In the genomic region with DNA sequence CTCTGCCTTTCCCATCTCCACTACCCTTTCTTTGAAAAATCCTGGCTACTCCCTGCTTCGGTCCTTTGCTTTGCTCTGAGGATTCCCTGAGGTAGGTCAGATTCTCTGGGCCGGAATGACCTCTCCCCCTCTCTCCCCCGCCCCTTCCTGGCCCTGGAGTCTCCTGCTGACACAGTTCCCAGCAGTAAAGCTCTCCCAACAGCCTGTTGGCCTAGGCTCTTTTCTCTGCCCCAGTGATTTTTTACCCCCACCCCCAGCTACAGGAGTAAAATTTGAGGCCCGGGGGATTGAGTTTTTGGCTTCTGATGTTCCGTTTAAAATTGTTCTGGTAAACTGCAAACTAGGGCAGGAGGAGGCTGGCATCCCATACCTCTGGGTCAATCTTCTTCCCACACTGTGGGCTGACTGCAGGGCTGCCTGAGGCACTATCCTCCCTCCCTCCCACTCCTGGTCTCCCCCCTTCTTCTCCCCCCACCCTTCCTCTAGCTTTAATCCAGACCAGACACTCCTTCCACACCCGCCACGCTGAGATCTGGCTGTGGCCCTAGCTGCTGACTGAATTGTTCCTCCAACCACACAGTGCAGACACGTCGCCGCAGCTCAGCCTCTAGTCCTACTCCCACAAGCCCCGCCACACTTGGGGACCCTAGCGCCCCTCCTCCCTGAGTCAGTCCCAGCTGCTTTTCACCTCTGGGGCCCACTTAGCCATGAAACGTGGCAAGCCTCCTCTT, we compare ENCODE assay signal across 9 mouse cellular contexts. TPM values are rescaled to one million over a fixed set of nuclear protein-coding genes. Genes with fewer than 3 reads are reported as not detected.
DNase-seq lines count a peak whose midpoint lies in the region; ATAC-seq and TF ChIP-seq lines count a peak whose summit lies in the region.
"Had no signal": no experiment of that assay in that cellular context is flagged by ENCODE, and none has a peak within 500 bp of the region (broad histone marks: within the 10 kb centered on the region; RNA-seq: fewer than 3 reads in every experiment).

No protein-coding gene starts in this region.

- DNase-seq in lung, postnatal 10 days, result peak; percentile 62
- DNase-seq in lung, adult 2 months, result no peak
- peak; percentile 92 for DNase-seq in embryonic facial prominence, embryonic 14.5 days (ENCODE audit: low spot score)
- peak; percentile 32 for DNase-seq in hindbrain, postnatal 0 days (ENCODE audit: low spot score)
- no peak for DNase-seq in c-Kit-positive CD71-positive TER-119-positive erythroid progenitor cells, embryonic 14.5 days (ENCODE audit: low spot score)
- DNase-seq in layer of hippocampus, postnatal 36 days, result no peak
- no peak for DNase-seq in frontal cortex, adult 2 months (ENCODE audit: extremely low spot score in 1 of 2, low spot score in 1 of 2)

- H3K4me2 ChIP-seq in embryonic facial prominence, embryonic 14.5 days (ENCODE audit: low read depth, low read length), result peak overlapping the region; percentile 80
- peak overlapping the region; percentile 58 for H3K4me2 ChIP-seq in hindbrain, postnatal 0 days (ENCODE audit: low read depth, low read length)
- H3K4me2 ChIP-seq in midbrain, embryonic 12.5 days (replicated peaks), result peak overlapping the region; percentile 50

- no peak overlapping the region for H3K4me3 ChIP-seq in lung, adult 2 months (replicated peaks; ENCODE audit: extremely low read depth, low read depth, low read length)
- H3K4me3 ChIP-seq in embryonic facial prominence, embryonic 14.5 days (ENCODE audit: low read depth, low read length), result peak overlapping the region; percentile 46
- H3K4me3 ChIP-seq in hindbrain, postnatal 0 days (ENCODE audit: low read length), result peak overlapping the region; percentile 20; the same call in 1 of the 2 replicates
- peak overlapping the region; percentile 25 for H3K4me3 ChIP-seq in midbrain, embryonic 12.5 days

- peaks cover 15% of the 10 kb centered on the region for H3K4me1 ChIP-seq in lung, adult 2 months (ENCODE audit: control insufficient read depth, insufficient read depth, low read length)
- peaks cover 42% of the 10 kb centered on the region for H3K4me1 ChIP-seq in embryonic facial prominence, embryonic 14.5 days (ENCODE audit: control insufficient read depth, insufficient read depth, low read length)
- peaks cover 24% of the 10 kb centered on the region for H3K4me1 ChIP-seq in hindbrain, postnatal 0 days (ENCODE audit: insufficient read depth, low read length)
- peaks cover 42% of the 10 kb centered on the region for H3K4me1 ChIP-seq in midbrain, embryonic 12.5 days

- no peak for TF ChIP-seq CTCF in lung, adult 2 months (IDR thresholded peaks at IDR 0.05; ENCODE audit: insufficient read depth, low read length)
- no peak for TF ChIP-seq CTCF in hindbrain, postnatal 0 days (IDR thresholded peaks at IDR 0.05; ENCODE audit: low read depth)

- H3K9me3 ChIP-seq in embryonic facial prominence, embryonic 14.5 days (ENCODE audit: control insufficient read depth, low read length), result no peaks in the 10 kb centered on the region
- no peaks in the 10 kb centered on the region for H3K9me3 ChIP-seq in hindbrain, postnatal 0 days (ENCODE audit: low read length)
- H3K9me3 ChIP-seq in midbrain, embryonic 12.5 days, result no peaks in the 10 kb centered on the region

- no peaks in the 10 kb centered on the region for H3K27me3 ChIP-seq in embryonic facial prominence, embryonic 14.5 days (replicated peaks; ENCODE audit: control insufficient read depth, insufficient read depth, low read length)
- no peaks in the 10 kb centered on the region for H3K27me3 ChIP-seq in hindbrain, postnatal 0 days (ENCODE audit: insufficient read depth, low read length)
- H3K27me3 ChIP-seq in midbrain, embryonic 12.5 days, result peaks cover 8% of the 10 kb centered on the region; the same call in 1 of the 2 replicates

- 30% methylated on average over 13 of the region's 13 CpGs for WGBS in lung, adult 2 months
- 2% methylated on average over 13 of the region's 13 CpGs for WGBS in embryonic facial prominence, embryonic 14.5 days
- WGBS in hindbrain, postnatal 0 days, result 7% methylated on average over 13 of the region's 13 CpGs
- 4% methylated on average over 13 of the region's 13 CpGs for WGBS in midbrain, embryonic 12.5 days

- peak; percentile 54 for ATAC-seq in embryonic facial prominence, embryonic 14.5 days (ENCODE audit: low read depth)
- no peak for ATAC-seq in hindbrain, postnatal 0 days
- 0 out of 2 replicates have a peak, but pooled peaks have one; percentile 4 for ATAC-seq in midbrain, embryonic 12.5 days (ENCODE audit: low FRiP score, low read depth)

- TF ChIP-seq POLR2A in lung, adult 2 months (IDR thresholded peaks at IDR 0.05; ENCODE audit: borderline replicate concordance, extremely low read depth, low read depth, low read length), result no peak

- H3K36me3 ChIP-seq in embryonic facial prominence, embryonic 14.5 days (ENCODE audit: control insufficient read depth, insufficient read depth, low read length), result peaks cover 32% of the 10 kb centered on the region
- no peaks in the 10 kb centered on the region for H3K36me3 ChIP-seq in hindbrain, postnatal 0 days (ENCODE audit: insufficient read depth, low read length)
- H3K36me3 ChIP-seq in midbrain, embryonic 12.5 days, result no peaks in the 10 kb centered on the region

- peak overlapping the region; percentile 63 for H3K9ac ChIP-seq in embryonic facial prominence, embryonic 14.5 days (ENCODE audit: low read depth, low read length)
- peak overlapping the region; percentile 24; the same call in 1 of the 2 replicates for H3K9ac ChIP-seq in hindbrain, postnatal 0 days (replicated peaks; ENCODE audit: low read length)
- H3K9ac ChIP-seq in midbrain, embryonic 12.5 days (replicated peaks), result peak overlapping the region; percentile 26

- peak overlapping the region; percentile 93 for H3K27ac ChIP-seq in embryonic facial prominence, embryonic 14.5 days (replicated peaks; ENCODE audit: low read depth, low read length)
- peak overlapping the region; percentile 64; the same call in 1 of the 2 replicates for H3K27ac ChIP-seq in hindbrain, postnatal 0 days
- H3K27ac ChIP-seq in midbrain, embryonic 12.5 days (replicated peaks), result peak overlapping the region; percentile 46

RNA-seq across cellular contexts. Expression of gene Ndufs2, which starts 0.6 kb away (rescaled TPM):
- 78.8 and 118 TPM in 2 replicates for polyA plus RNA-seq in lung, adult 2 months (2012; rRNA removed)
- 233 and 246 TPM in 2 replicates for polyA plus RNA-seq in embryonic facial prominence, embryonic 14.5 days (2014; fragmentation: Nextera tagmentation; extraction: Ambion mirVana)
- 234 and 269 TPM in 2 replicates for total RNA-seq in hindbrain, postnatal 0 days (2014; rRNA removed)
- polyA plus RNA-seq in hindbrain, postnatal 0 days (2015; fragmentation: Nextera tagmentation; extraction: Ambion mirVana), result 279 and 286 TPM in 2 replicates
- polyA plus RNA-seq in midbrain, embryonic 12.5 days (2016; fragmentation: Nextera tagmentation; extraction: Ambion mirVana), result 224 and 226 TPM in 2 replicates
- 100 to 1,000 TPM; 275 to 286 TPM for total RNA-seq in layer of hippocampus, postnatal 36 days (2021)
- 212 and 225 TPM in 2 replicates for polyA plus RNA-seq in frontal cortex, adult 2 months (2012; rRNA removed)

RNA-seq across cellular contexts. Expression of gene Adamts4, which starts 1.5 kb away (rescaled TPM):
- 1.2 and 1.3 TPM in 2 replicates for polyA plus RNA-seq in lung, adult 2 months (2012; rRNA removed)
- 11.7 and 13.1 TPM in 2 replicates for polyA plus RNA-seq in embryonic facial prominence, embryonic 14.5 days (2014; fragmentation: Nextera tagmentation; extraction: Ambion mirVana)
- 7.4 and 8.9 TPM in 2 replicates for total RNA-seq in hindbrain, postnatal 0 days (2014; rRNA removed)
- 4.4 and 5.1 TPM in 2 replicates for polyA plus RNA-seq in hindbrain, postnatal 0 days (2015; fragmentation: Nextera tagmentation; extraction: Ambion mirVana)
- 8.2 and 9.2 TPM in 2 replicates for polyA plus RNA-seq in midbrain, embryonic 12.5 days (2016; fragmentation: Nextera tagmentation; extraction: Ambion mirVana)
- total RNA-seq in layer of hippocampus, postnatal 36 days (2021), result 10 to 100 TPM; 15.1 to 15.5 TPM
- polyA plus RNA-seq in frontal cortex, adult 2 months (2012; rRNA removed), result 10.2 and 10.9 TPM in 2 replicates
- total RNA-seq: common myeloid progenitor, adult 5-6 weeks had no signal

RNA-seq across cellular contexts. Expression of gene Fcer1g, which starts 17.6 kb away (rescaled TPM):
- polyA plus RNA-seq in lung, adult 2 months (2012; rRNA removed), result 117 and 158 TPM in 2 replicates
- 92.7 and 100 TPM in 2 replicates for polyA plus RNA-seq in embryonic facial prominence, embryonic 14.5 days (2014; fragmentation: Nextera tagmentation; extraction: Ambion mirVana)
- 24.2 and 30.6 TPM in 2 replicates for total RNA-seq in hindbrain, postnatal 0 days (2014; rRNA removed)
- 31.4 and 34.6 TPM in 2 replicates for polyA plus RNA-seq in hindbrain, postnatal 0 days (2015; fragmentation: Nextera tagmentation; extraction: Ambion mirVana)
- 22.3 and 28.4 TPM in 2 replicates for polyA plus RNA-seq in midbrain, embryonic 12.5 days (2016; fragmentation: Nextera tagmentation; extraction: Ambion mirVana)
- 10 to 100 TPM; 13.5 to 15.2 TPM for total RNA-seq in layer of hippocampus, postnatal 36 days (2021)
- 37.1 and 40.6 TPM in 2 replicates for polyA plus RNA-seq in frontal cortex, adult 2 months (2012; rRNA removed)

RNA-seq across cellular contexts. Expression of gene B4galt3, which starts 18.4 kb away (rescaled TPM):
- polyA plus RNA-seq in lung, adult 2 months (2012; rRNA removed), result 72.0 and 75.8 TPM in 2 replicates
- polyA plus RNA-seq in embryonic facial prominence, embryonic 14.5 days (2014; fragmentation: Nextera tagmentation; extraction: Ambion mirVana), result 60.2 and 64.0 TPM in 2 replicates
- total RNA-seq in hindbrain, postnatal 0 days (2014; rRNA removed), result 80.5 and 101 TPM in 2 replicates
- polyA plus RNA-seq in hindbrain, postnatal 0 days (2015; fragmentation: Nextera tagmentation; extraction: Ambion mirVana), result 88.8 and 91.9 TPM in 2 replicates
- 72.1 and 80.6 TPM in 2 replicates for polyA plus RNA-seq in midbrain, embryonic 12.5 days (2016; fragmentation: Nextera tagmentation; extraction: Ambion mirVana)
- 10 to 100 TPM; 68.5 to 76.8 TPM for total RNA-seq in layer of hippocampus, postnatal 36 days (2021)
- 65.2 and 73.7 TPM in 2 replicates for polyA plus RNA-seq in frontal cortex, adult 2 months (2012; rRNA removed)

RNA-seq across cellular contexts. Expression of gene Apoa2, which starts 26.9 kb away (rescaled TPM):
- polyA plus RNA-seq in lung, adult 2 months (2012; rRNA removed), result 4.7 and 7.2 TPM in 2 replicates
- 1.9 TPM in 2 replicates for polyA plus RNA-seq in embryonic facial prominence, embryonic 14.5 days (2014; fragmentation: Nextera tagmentation; extraction: Ambion mirVana)
- not detected in 2 replicates for total RNA-seq in hindbrain, postnatal 0 days (2014; rRNA removed)
- 8.1 and 8.8 TPM in 2 replicates for polyA plus RNA-seq in hindbrain, postnatal 0 days (2015; fragmentation: Nextera tagmentation; extraction: Ambion mirVana)
- polyA plus RNA-seq in midbrain, embryonic 12.5 days (2016; fragmentation: Nextera tagmentation; extraction: Ambion mirVana), result 2.9 and 6.6 TPM in 2 replicates
- 1 to 10 TPM in 1 of 2 experiments, not detected in 1; 1.2 TPM for total RNA-seq in layer of hippocampus, postnatal 36 days (2021)
- polyA plus RNA-seq in frontal cortex, adult 2 months (2012; rRNA removed), result 3.9 and 5.2 TPM in 2 replicates

Comparison
In these comparisons a context has a peak if more than half of its experiments do, and no peak if none do; other contexts are left out.
1. DNase-seq: peak in lung, postnatal 10 days (single experiment), embryonic facial prominence, embryonic 14.5 days (single experiment) and hindbrain, postnatal 0 days (single experiment); none in lung, adult 2 months (single experiment), c-Kit-positive CD71-positive TER-119-positive erythroid progenitor cells, embryonic 14.5 days (single experiment), layer of hippocampus, postnatal 36 days (0 of 2) and frontal cortex, adult 2 months (0 of 2).
2. Peak in every context shown above with its lines, with median percentiles within 50 percentile points of each other: H3K27ac ChIP-seq, H3K4me2 ChIP-seq and H3K9ac ChIP-seq.